Mouse (Mus musculus): ENCODE results near the gene Slc12a6.
"Not testable (repeated sequence)": the region's sequence is repeated elsewhere in the genome, so short reads cannot be mapped to it uniquely, and the experiment has no call there.

DNA sequence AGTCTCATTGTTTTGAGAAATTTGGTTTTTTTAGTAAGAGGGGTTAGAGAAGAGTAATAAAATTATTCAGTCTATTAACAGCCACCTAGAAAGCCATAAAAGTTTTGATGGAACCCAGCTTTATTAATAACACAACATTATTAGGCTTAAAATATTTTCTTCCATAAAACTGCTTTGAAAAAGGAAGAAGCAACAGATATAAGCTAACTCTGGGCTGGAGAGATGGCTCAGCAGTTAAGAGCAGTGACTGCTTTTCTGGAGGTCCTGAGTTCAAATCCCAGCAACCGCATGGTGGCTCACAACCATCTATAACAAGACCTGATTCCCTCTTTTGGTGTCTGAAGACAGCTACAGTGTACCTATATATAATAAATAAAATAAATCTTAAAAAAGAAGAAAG is 20.4 kb downstream of the Slc12a6 start:
- TF ChIP-seq CTCF (IDR thresholded peaks at IDR 0.05; ENCODE audit: low read depth, low read length); POLR2A (IDR thresholded peaks at IDR 0.05; ENCODE audit: extremely low read depth, insufficient read depth, low read length): not testable (repeated sequence)
